Mouse (Mus musculus): ENCODE measurements around the gene Slc6a8. TPM values are rescaled to one million over a fixed set of nuclear protein-coding genes. Genes with fewer than 3 reads are reported as not detected.

Slc6a8 gene
- total RNA-seq (2023) = 0.48 and 0.57 TPM in 2 replicates

GRCm38 (mm10) chrX:73672879-73673618 lies at the start of gene Slc6a8:
Gene Slc6a8 (plus strand): TSS chrX:73673150.

GRCm38 (mm10) chrX:73639255-73639675 lies 33.7 kb upstream of the Slc6a8 start, which contains the start of gene Dusp9:
Gene Dusp9 (plus strand): TSS chrX:73639419.

GRCm38 (mm10) chrX:73659575-73660283 lies 13.2 kb upstream of the Slc6a8 start, which contains the start of gene Pnck:
Gene Pnck (minus strand): TSS chrX:73660117.

GRCm38 (mm10) chrX:73716109-73716661 lies 43.2 kb downstream of the Slc6a8 start, which contains the start of the genes Bcap31 and Abcd1:
Gene Bcap31 (minus strand): TSS chrX:73716175.
Gene Abcd1 (plus strand): TSS chrX:73716597.

Other genes starting within 250 kb of the Slc6a8 start
- gene Trex2, start 237.8 kb upstream of the Slc6a8 start, total RNA-seq (2023) = not detected in 2 replicates
- gene Haus7, start 214.1 kb upstream of the Slc6a8 start, total RNA-seq (2023) = 9.1 and 9.4 TPM in 2 replicates
- 2.6 and 3.3 TPM in 2 replicates for gene Bgn, start 189.5 kb upstream of the Slc6a8 start, total RNA-seq (2023)
- gene Atp2b3, start 170.1 kb upstream of the Slc6a8 start, total RNA-seq (2023) = not detected in 2 replicates
- not detected in 2 replicates for gene Dusp9, start 33.7 kb upstream of the Slc6a8 start, total RNA-seq (2023)
- gene Pnck, start 13.0 kb upstream of the Slc6a8 start, total RNA-seq (2023) = not detected in 2 replicates
- gene Bcap31, start 43.0 kb downstream of the Slc6a8 start, total RNA-seq (2023) = 87.4 and 92.1 TPM in 2 replicates
- gene Abcd1, start 43.4 kb downstream of the Slc6a8 start, total RNA-seq (2023) = 73.3 and 78.0 TPM in 2 replicates
- gene Plxnb3, start 83.9 kb downstream of the Slc6a8 start, total RNA-seq (2023) = 0.60 and 0.70 TPM in 2 replicates
- 0.32 and 1.9 TPM in 2 replicates for gene Srpk3, start 101.3 kb downstream of the Slc6a8 start, total RNA-seq (2023)
- 78.5 and 86.8 TPM in 2 replicates for gene Idh3g, start 113.7 kb downstream of the Slc6a8 start, total RNA-seq (2023)
- gene Ssr4, start 113.9 kb downstream of the Slc6a8 start, total RNA-seq (2023) = 93.3 and 93.6 TPM in 2 replicates
- gene Pdzd4, start 151.8 kb downstream of the Slc6a8 start, total RNA-seq (2023) = 0.73 and 0.77 TPM in 2 replicates
- gene Avpr2, start 219.0 kb downstream of the Slc6a8 start, total RNA-seq (2023) = not detected in 2 replicates
- gene L1cam, start 223.0 kb downstream of the Slc6a8 start, total RNA-seq (2023) = 30.4 and 44.6 TPM in 2 replicates
- 228 and 276 TPM in 2 replicates for gene Arhgap4, start 248.7 kb downstream of the Slc6a8 start, total RNA-seq (2023)
- 28.7 and 32.0 TPM in 2 replicates for gene Naa10, start 248.8 kb downstream of the Slc6a8 start, total RNA-seq (2023)